Mouse (Mus musculus) T-helper 1 cell (primary cell): Measurements from ENCODE around the gene Nrg4.

Experiments
- in situ Hi-C: fragments of 300-600 bp; cut with MboI, MseI; formaldehyde crosslinking; loops from one replicate; pipeline ENCODE4 v1.15.1; 2025; ENCODE audit warnings: high pct_unique_total_duplicates

Nrg4 gene

GRCm38 (mm10) chr9:55326515-55327233 lies at the start of gene Nrg4, which contains the start of gene Tmem266:
Gene Nrg4 (minus strand): TSS chr9:55326844.
Gene Tmem266 (plus strand): TSS chr9:55326913.
- in situ Hi-C loops = no loop called here

- in situ Hi-C loops = loop anchor here (10.0 kb wide), 1 partner anchor 1987 kb away; the partner anchor contains the start of gene Kdelc2
Observed at GRCm38 (mm10) chr9:55371908-55372307, 45.3 kb upstream of the Nrg4 start.

- in situ Hi-C loops = no loop called here
Observed at GRCm38 (mm10) chr9:55368011-55368410, 41.4 kb upstream of the Nrg4 start.

GRCm38 (mm10) chr9:55363707-55364106 lies 37.1 kb upstream of the Nrg4 start:
- in situ Hi-C loops = no loop called here

GRCm38 (mm10) chr9:55361969-55362368 lies 35.3 kb upstream of the Nrg4 start:
- in situ Hi-C loops = no loop called here

GRCm38 (mm10) chr9:55360861-55361260 lies 34.2 kb upstream of the Nrg4 start:
- in situ Hi-C loops = no loop called here

GRCm38 (mm10) chr9:55360372-55360771 lies 33.7 kb upstream of the Nrg4 start:
- in situ Hi-C loops = no loop called here

GRCm38 (mm10) chr9:55357164-55357563 lies 30.5 kb upstream of the Nrg4 start:
- in situ Hi-C loops = no loop called here

GRCm38 (mm10) chr9:55355270-55355834 lies 28.7 kb upstream of the Nrg4 start:
- in situ Hi-C loops = no loop called here

GRCm38 (mm10) chr9:55354686-55355085 lies 28.0 kb upstream of the Nrg4 start:
- in situ Hi-C loops = no loop called here

GRCm38 (mm10) chr9:55348664-55349063 lies 22.0 kb upstream of the Nrg4 start:
- in situ Hi-C loops = no loop called here

GRCm38 (mm10) chr9:55345332-55345731 lies 18.7 kb upstream of the Nrg4 start:
- in situ Hi-C loops = no loop called here

GRCm38 (mm10) chr9:55344165-55344564 lies 17.5 kb upstream of the Nrg4 start:
- in situ Hi-C loops = no loop called here

GRCm38 (mm10) chr9:55332949-55333348 lies 6.3 kb upstream of the Nrg4 start:
- in situ Hi-C loops = loop anchor here (5.0 kb wide), 1 partner anchor 54 kb away; no protein-coding TSS in a partner anchor

- in situ Hi-C loops = loop anchor here (5.0 kb wide), 1 partner anchor 55 kb away; no protein-coding TSS in a partner anchor
Observed at GRCm38 (mm10) chr9:55332476-55332875, 5.8 kb upstream of the Nrg4 start.

- in situ Hi-C loops = no loop called here
Observed at GRCm38 (mm10) chr9:55329401-55329800, 2.8 kb upstream of the Nrg4 start.

- in situ Hi-C loops = no loop called here
Observed at GRCm38 (mm10) chr9:55328151-55328918, 1.7 kb upstream of the Nrg4 start.

GRCm38 (mm10) chr9:55327234-55327615 lies 581 bp upstream of the Nrg4 start:
- in situ Hi-C loops = no loop called here

GRCm38 (mm10) chr9:55325564-55326514 lies 805 bp downstream of the Nrg4 start:
- in situ Hi-C loops = no loop called here

GRCm38 (mm10) chr9:55325061-55325460 lies 1.6 kb downstream of the Nrg4 start:
- in situ Hi-C loops = no loop called here

- in situ Hi-C loops = no loop called here
Observed at GRCm38 (mm10) chr9:55324516-55324915, 2.1 kb downstream of the Nrg4 start.
